ENCODE assay signal across 19 mouse cellular contexts in the genomic region with DNA sequence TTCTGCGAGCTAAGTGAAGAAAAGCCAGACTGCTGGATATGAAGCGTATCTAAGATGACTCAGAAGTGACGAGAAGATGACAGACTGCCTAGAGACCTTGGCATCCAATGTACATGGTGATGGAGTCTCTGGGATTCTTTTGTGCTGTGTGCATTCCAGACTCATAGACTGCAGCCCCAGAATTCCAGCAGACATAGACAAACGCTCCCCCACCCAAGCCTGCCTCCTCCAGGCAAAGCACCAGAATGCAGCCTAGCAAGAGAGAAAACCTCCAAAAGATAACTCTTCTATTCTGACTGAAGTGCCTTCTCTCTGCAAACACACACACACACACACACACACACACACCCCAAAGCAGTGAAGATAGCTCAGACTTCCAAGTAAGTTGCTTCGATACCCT. TPM values are rescaled to one million over a fixed set of nuclear protein-coding genes. Genes with fewer than 3 reads are reported as not detected.
A peak's percentile ranks its signal among the peaks of the same experiment; 100 is the strongest.
DNase-seq lines count a peak whose midpoint lies in the region; ATAC-seq and TF ChIP-seq lines count a peak whose summit lies in the region.
"Had no signal": no experiment of that assay in that cellular context is flagged by ENCODE, and none has a peak within 500 bp of the region (broad histone marks: within the 10 kb centered on the region; RNA-seq: fewer than 3 reads in every experiment).

No protein-coding gene starts in this region.

- ATAC-seq in midbrain, postnatal 0 days (ENCODE audit: low FRiP score): no peak
- no peak for ATAC-seq in stomach, postnatal 0 days (ENCODE audit: low FRiP score, low TSS enrichment)
- ATAC-seq: forebrain, embryonic 14.5 days; inflammation-experienced regulatory T-cells, adult 6 months had no signal

- no peak overlapping the region for H3K4me3 ChIP-seq in heart, adult 2 months
- no peak overlapping the region for H3K4me3 ChIP-seq in midbrain, postnatal 0 days (ENCODE audit: low read depth, low read length)
- H3K4me3 ChIP-seq in midbrain, embryonic 10.5 days: no peak overlapping the region
- H3K4me3 ChIP-seq in stomach, postnatal 0 days (ENCODE audit: low read depth, low read length): no peak overlapping the region
- H3K4me3 ChIP-seq in thymus, adult 2 months (ENCODE audit: control insufficient read depth, insufficient read depth, low read length): no peak overlapping the region
- H3K4me3 ChIP-seq: embryonic facial prominence, embryonic 13.5 days; left cerebral cortex, adult 2 months; liver, embryonic 15.5 days; stomach, embryonic 15.5 days had no signal

- no peaks in the 10 kb centered on the region for H3K9me3 ChIP-seq in midbrain, postnatal 0 days (ENCODE audit: low read length)
- H3K9me3 ChIP-seq in midbrain, embryonic 10.5 days (replicated peaks): no peaks in the 10 kb centered on the region
- no peaks in the 10 kb centered on the region for H3K9me3 ChIP-seq in stomach, postnatal 0 days (ENCODE audit: control insufficient read depth, low read length)
- H3K9me3 ChIP-seq: embryonic facial prominence, embryonic 13.5 days; liver, embryonic 15.5 days; stomach, embryonic 15.5 days had no signal

- no peak overlapping the region for H3K4me2 ChIP-seq in midbrain, postnatal 0 days (ENCODE audit: low read depth, low read length, poor library complexity, severe bottlenecking)
- H3K4me2 ChIP-seq in stomach, postnatal 0 days (replicated peaks; ENCODE audit: low read depth): no peak overlapping the region
- H3K4me2 ChIP-seq: embryonic facial prominence, embryonic 13.5 days; liver, embryonic 15.5 days; midbrain, embryonic 11.5 days; stomach, embryonic 15.5 days had no signal

- 57% methylated on average over 5 of the region's 5 CpGs for WGBS in heart, adult 2 months
- WGBS in midbrain, postnatal 0 days: 76% methylated on average over 5 of the region's 5 CpGs
- 85% methylated on average over 5 of the region's 5 CpGs for WGBS in midbrain, embryonic 10.5 days
- 54% methylated on average over 5 of the region's 5 CpGs for WGBS in stomach, postnatal 0 days
- WGBS in thymus, adult 2 months: 58% methylated on average over 5 of the region's 5 CpGs

- no peaks in the 10 kb centered on the region for H3K36me3 ChIP-seq in heart, adult 2 months (ENCODE audit: control insufficient read depth, insufficient read depth, low read length)
- H3K36me3 ChIP-seq in midbrain, postnatal 0 days (ENCODE audit: insufficient read depth, low read length): no peaks in the 10 kb centered on the region
- H3K36me3 ChIP-seq in midbrain, embryonic 10.5 days: no peaks in the 10 kb centered on the region
- H3K36me3 ChIP-seq in stomach, postnatal 0 days (ENCODE audit: control insufficient read depth, insufficient read depth, low read length): no peaks in the 10 kb centered on the region
- H3K36me3 ChIP-seq in thymus, adult 2 months (ENCODE audit: control insufficient read depth, insufficient read depth, low read length): no peaks in the 10 kb centered on the region
- H3K36me3 ChIP-seq: embryonic facial prominence, embryonic 13.5 days; liver, embryonic 15.5 days; stomach, embryonic 15.5 days had no signal

- TF ChIP-seq CTCF in heart, adult 2 months (IDR thresholded peaks at IDR 0.05): peak; percentile 12; the same call in 1 of the 2 replicates
- TF ChIP-seq CTCF in midbrain, postnatal 0 days (IDR thresholded peaks at IDR 0.05): peak; percentile 25; the same call in 1 of the 2 replicates
- peak; percentile 23; the same call in 1 of the 2 replicates for TF ChIP-seq CTCF in brain, embryonic 14.5 days (IDR thresholded peaks at IDR 0.05; ENCODE audit: borderline replicate concordance, extremely low read depth, insufficient read depth, insufficient read length)
- peak; percentile 58 for TF ChIP-seq CTCF in stomach, postnatal 0 days (IDR thresholded peaks at IDR 0.05; ENCODE audit: low read depth)
- TF ChIP-seq CTCF in thymus, adult 2 months (IDR thresholded peaks at IDR 0.05; ENCODE audit: borderline replicate concordance, control insufficient read depth, extremely low read depth, insufficient read depth, low read length, poor library complexity): no peak

- H3K4me1 ChIP-seq in heart, adult 2 months (ENCODE audit: control insufficient read depth, insufficient read depth, low read length): no peaks in the 10 kb centered on the region
- H3K4me1 ChIP-seq in midbrain, postnatal 0 days (ENCODE audit: insufficient read depth, low read length): no peaks in the 10 kb centered on the region
- H3K4me1 ChIP-seq in midbrain, embryonic 10.5 days: peaks cover 10% of the 10 kb centered on the region
- no peaks in the 10 kb centered on the region for H3K4me1 ChIP-seq in stomach, postnatal 0 days (replicated peaks; ENCODE audit: control insufficient read depth, insufficient read depth)
- peaks cover 4% of the 10 kb centered on the region; the same call in 1 of the 2 replicates for H3K4me1 ChIP-seq in thymus, adult 2 months (replicated peaks; ENCODE audit: control insufficient read depth, insufficient read depth, low read length)

- no peak for DNase-seq in heart, adult 2 months
- no peak for DNase-seq in heart, adult 18-20 months
- no peak for DNase-seq in midbrain, postnatal 0 days (ENCODE audit: low spot score)
- DNase-seq in midbrain, embryonic 10.5 days (ENCODE audit: low spot score): no peak
- no peak for DNase-seq in brain, embryonic 14.5 days (ENCODE audit: low read depth)
- DNase-seq in stomach, postnatal 0 days (ENCODE audit: low spot score): no peak
- DNase-seq in embryo, embryonic 10.5 days (ENCODE audit: low spot score): no peak
- no peak for DNase-seq in thymus, adult 2 months
- DNase-seq: cerebellum, adult 11 months; gastrocnemius, postnatal 36 days; right cerebral cortex, adult 18-20 months; thymus, postnatal 4 days had no signal

- H3K79me2 ChIP-seq in heart, adult 2 months (replicated peaks; ENCODE audit: control insufficient read depth, insufficient read depth, low read length): no peaks in the 10 kb centered on the region

- H3K27ac ChIP-seq in heart, adult 2 months: no peak overlapping the region
- no peak overlapping the region for H3K27ac ChIP-seq in midbrain, postnatal 0 days (ENCODE audit: low read depth, low read length)
- no peak overlapping the region for H3K27ac ChIP-seq in midbrain, embryonic 10.5 days (replicated peaks)
- H3K27ac ChIP-seq in stomach, postnatal 0 days (replicated peaks): no peak overlapping the region; the same call in 1 of the 2 replicates
- H3K27ac ChIP-seq in thymus, adult 2 months (ENCODE audit: control insufficient read depth, insufficient read depth, low read length): no peak overlapping the region
- H3K27ac ChIP-seq: embryonic facial prominence, embryonic 13.5 days; left cerebral cortex, adult 2 months; liver, embryonic 15.5 days; stomach, embryonic 15.5 days had no signal

- no peak for TF ChIP-seq EP300 in heart, adult 2 months (IDR thresholded peaks at IDR 0.05; ENCODE audit: insufficient read depth, low read depth, low read length)
- no peak for TF ChIP-seq EP300 in stomach, postnatal 0 days (optimal IDR thresholded peaks at IDR 0.05)

- intact Hi-C loops in heart, adult 2 months (cut with DNase I): no loop called here

- H3K9ac ChIP-seq in heart, adult 2 months (ENCODE audit: low read depth, low read length): no peak overlapping the region
- H3K9ac ChIP-seq in midbrain, postnatal 0 days (replicated peaks; ENCODE audit: low read length, poor library complexity, severe bottlenecking): no peak overlapping the region
- H3K9ac ChIP-seq in stomach, postnatal 0 days (ENCODE audit: low read length): no peak overlapping the region
- H3K9ac ChIP-seq: embryonic facial prominence, embryonic 13.5 days; liver, embryonic 15.5 days; stomach, embryonic 15.5 days had no signal

- no peaks in the 10 kb centered on the region for H3K27me3 ChIP-seq in heart, adult 2 months (ENCODE audit: control insufficient read depth, insufficient read depth, low read length)
- no peaks in the 10 kb centered on the region for H3K27me3 ChIP-seq in midbrain, postnatal 0 days (ENCODE audit: insufficient read depth, low read length)
- peaks cover 8% of the 10 kb centered on the region; the same call in 1 of the 2 replicates for H3K27me3 ChIP-seq in midbrain, embryonic 10.5 days (ENCODE audit: low read depth, poor library complexity, severe bottlenecking)
- no peaks in the 10 kb centered on the region for H3K27me3 ChIP-seq in stomach, postnatal 0 days (ENCODE audit: control insufficient read depth, insufficient read depth, low read length)
- no peaks in the 10 kb centered on the region for H3K27me3 ChIP-seq in thymus, adult 2 months (ENCODE audit: control insufficient read depth, insufficient read depth, low read length)
- H3K27me3 ChIP-seq: stomach, embryonic 15.5 days had no signal

- TF ChIP-seq POLR2A in heart, adult 2 months (IDR thresholded peaks at IDR 0.05; ENCODE audit: insufficient read depth, low read depth, low read length): no peak
- TF ChIP-seq POLR2A in brain, embryonic 14.5 days (IDR thresholded peaks at IDR 0.05; ENCODE audit: borderline replicate concordance, extremely low read depth, insufficient read depth, insufficient read length, poor library complexity, severe bottlenecking): no peak
- no peak for TF ChIP-seq POLR2A in thymus, adult 2 months (IDR thresholded peaks at IDR 0.05; ENCODE audit: control insufficient read depth, extremely low read depth, insufficient read depth, low read length, poor library complexity)

RNA-seq across cellular contexts. Expression of a gene that starts 22.3 kb away (rescaled TPM):
- 10 to 100 TPM; 24.0 to 25.5 TPM for total RNA-seq in heart, adult 2 months (2021)
- polyA plus RNA-seq in heart, adult 2 months (2012; rRNA removed): 14.6 and 18.8 TPM in 2 replicates
- total RNA-seq in heart, adult 18-20 months (2021): 10 to 100 TPM; 25.9 to 26.1 TPM
- 59.1 and 62.2 TPM in 2 replicates for total RNA-seq in midbrain, postnatal 0 days (2014; rRNA removed)
- 8.9 and 9.4 TPM in 2 replicates for polyA plus RNA-seq in midbrain, postnatal 0 days (2015; fragmentation: Nextera tagmentation; extraction: Ambion mirVana)
- 12.5 and 12.9 TPM in 2 replicates for polyA plus RNA-seq in midbrain, embryonic 10.5 days (2016; fragmentation: Nextera tagmentation; extraction: Ambion mirVana)
- polyA plus RNA-seq in brain, embryonic 14.5 days (2012; rRNA removed): 45.1 and 61.2 TPM in 2 replicates
- 6.4 and 6.5 TPM in 2 replicates for polyA plus RNA-seq in stomach, postnatal 0 days (2015; fragmentation: Nextera tagmentation; extraction: Ambion mirVana)
- polyA plus RNA-seq in thymus, adult 2 months (2012; rRNA removed): 47.8 and 49.1 TPM in 2 replicates

RNA-seq across cellular contexts. Expression of a gene that starts 31.3 kb away (rescaled TPM):
- total RNA-seq in heart, adult 2 months (2021): under 1 TPM; 0.14 to 0.16 TPM
- polyA plus RNA-seq in heart, adult 2 months (2012; rRNA removed): 0.35 and 0.61 TPM in 2 replicates
- total RNA-seq in heart, adult 18-20 months (2021): under 1 TPM in 1 of 2 experiments, not detected in 1; 0.18 TPM
- total RNA-seq in midbrain, postnatal 0 days (2014; rRNA removed): 47.3 and 53.6 TPM in 2 replicates
- polyA plus RNA-seq in midbrain, postnatal 0 days (2015; fragmentation: Nextera tagmentation; extraction: Ambion mirVana): 20.5 and 20.9 TPM in 2 replicates
- 5.9 and 11.3 TPM in 2 replicates for polyA plus RNA-seq in midbrain, embryonic 10.5 days (2016; fragmentation: Nextera tagmentation; extraction: Ambion mirVana)
- polyA plus RNA-seq in brain, embryonic 14.5 days (2012; rRNA removed): 50.3 and 53.7 TPM in 2 replicates
- 0.68 and 0.81 TPM in 2 replicates for polyA plus RNA-seq in stomach, postnatal 0 days (2015; fragmentation: Nextera tagmentation; extraction: Ambion mirVana)
- 2.8 and 2.9 TPM in 2 replicates for polyA plus RNA-seq in thymus, adult 2 months (2012; rRNA removed)

RNA-seq across cellular contexts. Expression of a gene that starts 35.4 kb away (rescaled TPM):
- 10 to 100 TPM; 12.3 to 13.3 TPM for total RNA-seq in heart, adult 2 months (2021)
- polyA plus RNA-seq in heart, adult 2 months (2012; rRNA removed): 3.4 and 7.7 TPM in 2 replicates
- 10 to 100 TPM; 10.0 to 10.5 TPM for total RNA-seq in heart, adult 18-20 months (2021)
- 1.8 and 2.7 TPM in 2 replicates for total RNA-seq in midbrain, postnatal 0 days (2014; rRNA removed)
- polyA plus RNA-seq in midbrain, postnatal 0 days (2015; fragmentation: Nextera tagmentation; extraction: Ambion mirVana): 0.91 and 1.0 TPM in 2 replicates
- polyA plus RNA-seq in midbrain, embryonic 10.5 days (2016; fragmentation: Nextera tagmentation; extraction: Ambion mirVana): 2.0 and 2.1 TPM in 2 replicates
- 0.77 and 2.0 TPM in 2 replicates for polyA plus RNA-seq in brain, embryonic 14.5 days (2012; rRNA removed)
- 1.4 and 1.5 TPM in 2 replicates for polyA plus RNA-seq in stomach, postnatal 0 days (2015; fragmentation: Nextera tagmentation; extraction: Ambion mirVana)
- polyA plus RNA-seq in thymus, adult 2 months (2012; rRNA removed): 0.43 and 0.69 TPM in 2 replicates
